Mouse (Mus musculus): ENCODE measurements around the gene Cks1b. TPM values are rescaled to one million over a fixed set of nuclear protein-coding genes. Genes with fewer than 3 reads are reported as not detected.
"Not testable (repeated sequence)": the region's sequence is repeated elsewhere in the genome, so short reads cannot be mapped to it uniquely, and the experiment has no call there.

The Cks1b gene
- total RNA-seq, 1 experiment from 2014 or later, result 2.4 TPM

DNA sequence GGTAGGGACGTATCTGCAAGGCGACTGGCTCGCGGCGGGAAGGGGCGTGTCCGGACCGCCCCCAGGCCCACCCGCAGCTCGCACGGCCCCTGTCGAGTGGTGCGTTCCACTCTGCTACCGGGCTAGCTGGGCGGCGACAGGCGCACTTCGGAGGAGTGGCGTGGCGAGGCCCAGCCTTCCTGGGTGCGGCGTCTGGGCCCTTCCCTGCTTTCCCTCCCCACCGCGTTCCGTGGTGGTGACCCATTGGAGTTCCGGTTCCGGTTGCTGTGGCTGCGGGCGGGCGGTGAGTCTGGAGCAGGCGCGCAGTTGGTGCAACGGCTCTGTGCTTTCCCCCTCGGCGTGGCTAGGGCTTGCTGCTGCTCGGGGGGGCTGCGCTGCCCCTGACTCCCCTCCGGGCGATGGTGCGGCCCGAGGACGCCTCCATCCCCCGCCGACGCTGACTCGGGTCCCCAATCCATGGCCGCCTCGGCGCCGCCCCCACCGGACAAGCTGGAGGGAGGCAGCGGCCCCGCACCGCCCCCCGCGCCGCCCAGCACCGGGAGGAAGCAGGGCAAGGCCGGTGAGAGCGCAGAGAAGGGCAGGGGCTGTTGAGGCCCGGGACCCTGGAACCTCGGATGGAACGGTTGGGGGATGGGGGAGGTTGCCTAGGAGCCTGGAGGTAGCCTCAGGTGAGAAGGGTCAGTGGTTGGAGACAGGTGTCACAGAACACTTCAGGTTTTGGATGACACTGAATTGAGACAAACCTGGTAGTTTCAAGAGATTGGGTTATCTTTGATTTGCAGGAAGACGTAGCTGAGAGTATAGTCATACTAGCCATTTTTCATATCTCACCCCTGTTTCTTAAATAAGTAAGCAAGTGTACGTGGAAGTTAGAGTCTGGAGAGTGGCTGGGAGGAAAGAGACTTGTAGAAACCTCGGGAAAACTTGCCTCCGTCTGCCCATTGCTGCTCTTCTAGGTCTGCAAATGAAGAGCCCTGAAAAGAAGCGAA lies 12.3 kb upstream of the Cks1b start, which contains the start of gene Pygo2:
Gene Pygo2, plus strand, starts transcription at position 44 of the 989 bp plus-strand sequence.
- ATAC-seq (ENCODE audit: extremely low read depth, insufficient number of reproducible peaks, low FRiP score, poor library complexity, severe bottlenecking), result peak; percentile 90

DNA sequence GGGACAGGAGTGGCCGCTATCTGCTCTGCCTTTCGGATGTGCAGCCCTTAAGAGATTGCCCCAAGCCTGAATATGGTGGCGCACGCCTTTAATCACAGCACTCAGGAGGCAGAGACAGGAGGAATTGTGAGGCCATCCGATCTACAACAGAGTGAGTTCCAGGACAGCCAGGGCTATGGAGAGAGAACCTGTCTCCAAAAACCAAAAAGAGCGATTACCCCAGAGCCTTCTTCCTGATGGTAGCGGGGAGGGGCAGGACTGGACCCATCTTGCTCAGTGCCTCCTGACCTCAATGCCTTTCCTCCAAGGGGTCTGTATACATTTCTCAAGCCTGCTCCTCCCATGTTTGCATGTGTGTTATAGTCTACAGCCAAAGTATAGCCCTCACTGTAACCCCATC lies 10.8 kb upstream of the Cks1b start:
- not testable (repeated sequence) for ATAC-seq (ENCODE audit: extremely low read depth, insufficient number of reproducible peaks, low FRiP score, poor library complexity, severe bottlenecking)

- no peak for ATAC-seq (ENCODE audit: extremely low read depth, insufficient number of reproducible peaks, low FRiP score, poor library complexity, severe bottlenecking)
Observed at GRCm38 (mm10) chr3:89425876-89426275, 7.7 kb upstream of the Cks1b start.

DNA sequence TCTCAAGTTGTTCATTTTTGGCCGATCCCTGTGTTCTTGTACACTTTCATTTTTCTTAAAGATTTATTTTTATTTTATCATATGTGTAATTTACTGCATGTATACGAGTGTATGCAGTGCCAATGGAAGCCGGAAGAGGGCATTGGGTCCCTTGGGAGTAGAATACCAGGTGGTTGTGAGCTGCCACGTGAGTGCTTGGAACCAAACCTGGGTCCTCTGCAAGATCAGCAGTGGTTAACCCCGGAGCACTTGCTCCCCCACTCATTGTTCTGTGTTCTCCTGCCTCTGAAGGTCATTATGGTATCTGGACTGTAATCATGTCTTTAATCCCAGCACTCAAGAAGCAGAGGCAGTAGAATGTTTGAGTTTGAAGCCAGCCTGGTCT lies 7.0 kb upstream of the Cks1b start:
- no peak for ATAC-seq (ENCODE audit: extremely low read depth, insufficient number of reproducible peaks, low FRiP score, poor library complexity, severe bottlenecking)

DNA sequence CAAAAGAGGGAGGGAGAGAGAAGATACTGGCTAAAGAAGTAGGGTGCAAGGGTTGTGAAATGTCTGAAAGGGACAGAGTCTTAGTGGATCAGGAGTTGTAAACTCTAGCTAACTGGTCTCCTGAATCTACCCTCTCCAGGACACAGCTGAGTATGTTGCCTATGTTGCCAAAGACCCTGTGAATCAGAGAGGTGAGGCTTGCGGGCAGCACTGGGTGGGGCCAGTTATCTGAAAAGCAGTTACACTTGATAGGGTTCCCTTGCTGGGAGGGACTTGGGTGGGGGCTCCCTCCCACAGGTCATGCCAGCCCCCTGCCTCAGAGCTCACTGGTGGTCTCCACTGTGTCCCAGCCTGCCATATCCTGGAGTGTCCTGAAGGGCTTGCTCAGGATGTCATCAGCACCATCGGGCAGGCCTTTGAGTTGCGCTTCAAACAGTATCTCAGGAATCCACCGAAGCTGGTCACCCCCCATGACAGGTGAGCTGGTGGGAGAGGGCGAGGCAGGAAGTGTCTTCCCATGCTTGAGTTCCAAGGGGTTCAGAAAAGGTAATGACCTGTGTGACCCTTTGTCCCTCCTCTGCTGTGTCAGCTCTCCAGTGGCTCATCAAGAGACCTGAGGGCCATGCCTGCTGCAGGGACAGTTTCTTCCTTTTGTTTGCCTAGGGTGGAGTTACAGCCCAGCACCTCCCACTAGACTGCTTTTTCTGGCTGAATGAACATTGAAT lies 6.4 kb upstream of the Cks1b start:
- no peak for ATAC-seq (ENCODE audit: extremely low read depth, insufficient number of reproducible peaks, low FRiP score, poor library complexity, severe bottlenecking)

- no peak for ATAC-seq (ENCODE audit: extremely low read depth, insufficient number of reproducible peaks, low FRiP score, poor library complexity, severe bottlenecking)
Observed at GRCm38 (mm10) chr3:89422556-89423205, 4.5 kb upstream of the Cks1b start.

- no peak for ATAC-seq (ENCODE audit: extremely low read depth, insufficient number of reproducible peaks, low FRiP score, poor library complexity, severe bottlenecking)
Observed at GRCm38 (mm10) chr3:89421810-89422473, 3.8 kb upstream of the Cks1b start.

- ATAC-seq (ENCODE audit: extremely low read depth, insufficient number of reproducible peaks, low FRiP score, poor library complexity, severe bottlenecking), result peak; percentile 42
Observed at GRCm38 (mm10) chr3:89421002-89421774, 3.0 kb upstream of the Cks1b start.

GRCm38 (mm10) chr3:89420421-89420820 lies 2.2 kb upstream of the Cks1b start:
- ATAC-seq (ENCODE audit: extremely low read depth, insufficient number of reproducible peaks, low FRiP score, poor library complexity, severe bottlenecking), result no peak

DNA sequence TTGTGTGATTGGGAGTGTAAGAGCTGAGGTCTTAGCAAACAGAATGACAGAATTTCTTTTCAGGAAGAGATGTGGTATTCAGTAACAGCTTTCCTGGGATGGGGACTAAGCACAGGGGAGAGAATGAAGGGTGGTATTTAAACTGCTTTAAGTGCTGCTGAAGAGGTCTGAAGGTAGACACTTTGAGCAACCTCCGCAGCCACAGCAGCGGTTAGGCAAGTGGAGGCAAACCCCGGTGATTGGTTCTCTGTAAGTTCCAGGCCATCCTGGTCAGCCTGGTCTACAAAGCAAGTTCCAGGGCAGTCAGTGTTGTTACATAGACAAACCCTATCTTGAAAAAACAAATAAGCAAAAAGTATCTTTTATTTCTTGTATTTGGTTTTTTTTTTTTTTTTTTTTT lies 1.8 kb upstream of the Cks1b start:
- ATAC-seq (ENCODE audit: extremely low read depth, insufficient number of reproducible peaks, low FRiP score, poor library complexity, severe bottlenecking), result no peak

GRCm38 (mm10) chr3:89419571-89419970 lies 1.4 kb upstream of the Cks1b start:
- no peak for ATAC-seq (ENCODE audit: extremely low read depth, insufficient number of reproducible peaks, low FRiP score, poor library complexity, severe bottlenecking)

GRCm38 (mm10) chr3:89418861-89419250 lies 673 bp upstream of the Cks1b start:
- no peak for ATAC-seq (ENCODE audit: extremely low read depth, insufficient number of reproducible peaks, low FRiP score, poor library complexity, severe bottlenecking)

DNA sequence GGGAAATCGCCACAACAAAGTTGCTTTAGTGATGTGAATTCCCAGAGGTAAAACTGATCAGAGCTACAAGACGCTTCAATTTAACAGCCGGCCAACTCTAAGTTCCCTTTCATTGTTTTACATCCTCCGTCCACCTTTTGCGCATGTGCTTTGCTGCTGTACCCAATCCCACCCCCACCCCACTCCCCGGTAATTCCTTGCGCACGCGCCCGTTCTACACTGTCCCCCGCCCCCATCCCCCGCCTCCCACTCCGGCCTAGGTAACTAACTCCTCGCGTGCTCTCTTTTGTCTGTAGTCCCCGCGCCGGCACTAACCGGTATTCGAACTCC lies 378 bp downstream of the Cks1b start:
- no peak for ATAC-seq (ENCODE audit: extremely low read depth, insufficient number of reproducible peaks, low FRiP score, poor library complexity, severe bottlenecking)

GRCm38 (mm10) chr3:89417131-89417530 lies 1.1 kb downstream of the Cks1b start:
- ATAC-seq (ENCODE audit: extremely low read depth, insufficient number of reproducible peaks, low FRiP score, poor library complexity, severe bottlenecking), result no peak

- no peak for ATAC-seq (ENCODE audit: extremely low read depth, insufficient number of reproducible peaks, low FRiP score, poor library complexity, severe bottlenecking)
Observed at GRCm38 (mm10) chr3:89416158-89416557, 2.0 kb downstream of the Cks1b start.

- peak; percentile 100 for ATAC-seq (ENCODE audit: extremely low read depth, insufficient number of reproducible peaks, low FRiP score, poor library complexity, severe bottlenecking)
Observed at GRCm38 (mm10) chr3:89411490-89412393, 6.4 kb downstream of the Cks1b start, which contains the start of gene Flad1. Gene Flad1, minus strand, starts transcription at chr3:89411870.

DNA sequence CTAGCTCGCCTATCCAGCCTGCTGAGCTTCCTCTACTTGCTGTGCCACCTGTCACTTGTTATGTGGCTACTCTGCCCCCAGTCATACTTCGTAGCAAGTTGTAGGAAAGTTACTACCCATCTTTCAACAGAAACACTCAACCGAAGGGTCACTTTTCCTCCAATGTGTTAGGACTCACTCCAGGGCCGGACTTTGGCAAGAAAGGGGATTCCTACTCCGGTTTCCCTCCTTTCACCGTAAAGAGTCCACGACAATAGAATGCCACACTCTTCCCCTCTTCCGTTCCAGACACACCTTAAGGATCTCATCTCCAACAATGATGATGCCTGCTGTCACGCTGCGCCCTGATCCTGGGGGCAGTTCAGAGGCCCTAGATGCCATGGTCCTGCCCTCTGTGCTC lies 7.3 kb downstream of the Cks1b start:
- ATAC-seq (ENCODE audit: extremely low read depth, insufficient number of reproducible peaks, low FRiP score, poor library complexity, severe bottlenecking), result no peak

All from neutrophil, adult 5-6 weeks (primary cell).